Mouse (Mus musculus): Measurements from ENCODE around the gene Acot7. TPM values are rescaled to one million over a fixed set of nuclear protein-coding genes. Genes with fewer than 3 reads are reported as not detected.
"Not testable (repeated sequence)": the region's sequence is repeated elsewhere in the genome, so short reads cannot be mapped to it uniquely, and the experiment has no call there.

Acot7 gene
- total RNA-seq, 2 experiments from 2014 or later: 15.0 to 18.5 TPM

DNA sequence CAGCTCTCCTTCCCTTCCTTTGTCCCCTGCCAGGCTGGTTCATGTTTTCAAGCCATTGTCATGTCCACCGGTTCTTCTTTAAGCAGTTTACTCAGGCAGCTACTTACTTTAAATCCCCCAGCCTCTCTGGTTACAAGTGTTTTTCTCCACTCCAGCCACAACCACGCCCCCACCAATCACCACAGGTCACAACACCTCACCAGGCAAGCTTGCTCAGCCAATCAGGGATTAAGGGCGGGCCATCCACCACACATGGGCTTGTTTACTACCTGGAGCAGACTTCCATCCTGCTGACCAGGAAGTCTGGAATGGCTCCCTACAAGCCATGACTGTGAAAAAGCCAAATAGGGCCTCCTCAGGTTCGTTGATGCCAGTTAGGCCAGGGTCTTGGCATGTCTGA is 52.4 kb downstream of the Acot7 start:
- intact Hi-C loops (cut with DNase I); DNase-seq: not testable (repeated sequence)

DNA sequence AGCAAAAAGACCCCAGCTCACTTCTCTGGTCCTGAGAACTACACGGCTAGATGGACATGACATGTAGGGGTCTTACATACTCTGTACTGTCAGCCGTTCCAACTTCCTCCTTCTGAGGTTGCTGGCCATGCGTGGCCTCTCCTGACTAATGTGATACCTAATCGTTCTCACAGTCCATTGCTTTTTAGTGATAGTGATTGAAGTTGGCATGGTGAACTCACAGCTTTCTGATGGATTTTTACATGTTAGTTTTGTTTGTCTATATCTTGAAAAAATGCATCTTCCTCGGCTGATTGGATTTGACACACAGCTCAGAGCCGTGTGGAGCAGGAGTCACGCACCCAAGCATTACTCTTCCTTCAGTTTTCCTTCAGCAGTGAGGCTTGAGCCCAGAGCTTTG is 53.4 kb downstream of the Acot7 start:
- no peak for DNase-seq
- intact Hi-C loops (cut with DNase I): no loop called here

DNA sequence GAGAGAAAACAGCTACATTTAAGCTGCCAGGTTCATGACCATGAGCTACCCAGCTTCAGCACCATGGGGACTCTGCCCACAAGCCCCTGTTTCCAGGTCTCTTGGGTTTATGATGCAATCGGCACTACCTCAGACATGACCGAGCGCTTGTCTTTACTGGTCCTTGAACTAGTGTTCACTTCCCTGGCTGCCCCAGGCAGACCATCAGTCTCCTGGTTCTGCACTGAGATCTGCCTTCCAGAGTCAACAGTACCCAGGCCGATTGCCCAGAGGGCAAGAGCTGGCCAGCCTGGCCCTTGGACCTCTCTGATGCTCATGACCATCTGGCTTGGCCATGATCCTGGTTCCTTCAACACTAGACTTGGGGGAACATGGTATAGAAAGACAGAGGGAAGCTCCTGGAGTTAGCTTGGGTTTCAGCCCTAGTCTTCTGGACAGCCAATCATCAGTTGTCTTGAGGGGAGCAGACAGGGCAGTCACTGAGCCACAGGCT is 54.5 kb downstream of the Acot7 start:
- intact Hi-C loops (cut with DNase I): no loop called here
- DNase-seq: no peak

DNA sequence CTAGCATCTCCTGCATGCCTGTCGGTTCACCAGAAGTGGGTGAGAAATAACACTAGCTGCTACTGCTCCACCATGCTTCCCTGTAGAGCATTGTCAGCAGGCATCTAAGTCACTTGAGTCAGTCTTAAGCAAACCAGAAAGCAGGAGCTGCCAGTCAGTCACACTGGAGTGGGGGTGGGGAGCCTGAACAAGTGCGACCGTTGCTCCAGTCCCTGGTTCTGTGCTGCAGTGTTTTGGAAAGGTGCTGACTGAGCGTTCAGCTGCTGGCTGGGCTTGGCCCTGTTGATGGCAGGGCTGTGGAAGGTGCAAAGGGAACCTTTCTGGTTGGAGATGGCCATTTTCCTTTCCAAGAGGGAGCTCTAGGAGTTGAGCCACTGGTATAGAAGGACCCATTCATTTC is 62.0 kb downstream of the Acot7 start:
- no peak for DNase-seq
- intact Hi-C loops (cut with DNase I): no loop called here

DNA sequence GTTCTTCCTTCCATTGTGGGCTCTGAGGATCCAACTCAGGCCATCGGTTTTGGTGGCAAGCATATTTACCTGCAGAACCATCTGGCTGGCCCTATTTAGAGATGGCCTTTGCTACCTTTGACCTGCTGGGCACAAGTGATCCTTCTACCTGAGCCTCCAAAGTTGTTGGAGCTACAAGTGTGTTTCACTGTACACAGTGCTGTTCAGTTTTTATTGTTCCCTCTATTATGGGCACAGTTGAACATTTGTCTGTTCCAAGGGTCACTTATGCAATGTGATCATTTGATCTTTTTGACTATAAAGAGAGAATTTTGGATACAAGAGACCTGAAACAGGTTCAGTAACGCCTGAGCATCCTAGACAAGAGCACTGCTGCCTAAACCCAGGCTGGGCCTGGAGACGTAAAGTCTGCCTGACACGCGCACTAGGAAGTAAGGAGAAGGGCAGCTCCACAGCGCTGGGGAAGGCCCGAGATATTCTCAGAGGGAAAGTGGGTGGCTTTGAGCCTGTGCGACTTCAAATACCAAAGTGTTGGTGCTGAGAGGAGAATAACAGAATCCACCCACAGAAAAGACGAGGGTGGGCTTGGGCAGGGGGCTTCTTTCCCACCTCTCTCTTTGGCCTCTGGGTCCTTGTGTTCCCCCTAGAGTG is 65.4 kb downstream of the Acot7 start:
- no peak for DNase-seq
- intact Hi-C loops (cut with DNase I): no loop called here

DNA sequence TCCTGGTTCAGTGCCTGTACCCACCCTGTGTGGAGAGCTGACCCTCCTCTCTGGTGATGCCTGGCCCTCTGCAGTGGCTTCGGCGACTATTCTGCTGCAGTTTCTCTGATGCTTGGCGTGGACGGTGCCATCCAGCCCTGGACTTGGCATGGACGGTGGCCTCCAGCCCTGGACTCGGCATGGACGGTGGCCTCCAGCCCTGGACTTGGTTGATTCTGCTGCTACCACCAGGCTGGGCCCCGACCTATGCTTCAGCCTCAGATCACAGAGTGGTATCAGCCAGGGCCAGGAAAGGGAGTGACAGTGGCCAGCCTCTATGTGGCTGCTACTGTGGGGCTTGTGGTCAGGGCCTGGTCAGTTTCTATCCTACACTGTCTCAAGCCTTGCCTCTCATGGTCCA is 66.0 kb downstream of the Acot7 start:
- no peak for DNase-seq

DNA sequence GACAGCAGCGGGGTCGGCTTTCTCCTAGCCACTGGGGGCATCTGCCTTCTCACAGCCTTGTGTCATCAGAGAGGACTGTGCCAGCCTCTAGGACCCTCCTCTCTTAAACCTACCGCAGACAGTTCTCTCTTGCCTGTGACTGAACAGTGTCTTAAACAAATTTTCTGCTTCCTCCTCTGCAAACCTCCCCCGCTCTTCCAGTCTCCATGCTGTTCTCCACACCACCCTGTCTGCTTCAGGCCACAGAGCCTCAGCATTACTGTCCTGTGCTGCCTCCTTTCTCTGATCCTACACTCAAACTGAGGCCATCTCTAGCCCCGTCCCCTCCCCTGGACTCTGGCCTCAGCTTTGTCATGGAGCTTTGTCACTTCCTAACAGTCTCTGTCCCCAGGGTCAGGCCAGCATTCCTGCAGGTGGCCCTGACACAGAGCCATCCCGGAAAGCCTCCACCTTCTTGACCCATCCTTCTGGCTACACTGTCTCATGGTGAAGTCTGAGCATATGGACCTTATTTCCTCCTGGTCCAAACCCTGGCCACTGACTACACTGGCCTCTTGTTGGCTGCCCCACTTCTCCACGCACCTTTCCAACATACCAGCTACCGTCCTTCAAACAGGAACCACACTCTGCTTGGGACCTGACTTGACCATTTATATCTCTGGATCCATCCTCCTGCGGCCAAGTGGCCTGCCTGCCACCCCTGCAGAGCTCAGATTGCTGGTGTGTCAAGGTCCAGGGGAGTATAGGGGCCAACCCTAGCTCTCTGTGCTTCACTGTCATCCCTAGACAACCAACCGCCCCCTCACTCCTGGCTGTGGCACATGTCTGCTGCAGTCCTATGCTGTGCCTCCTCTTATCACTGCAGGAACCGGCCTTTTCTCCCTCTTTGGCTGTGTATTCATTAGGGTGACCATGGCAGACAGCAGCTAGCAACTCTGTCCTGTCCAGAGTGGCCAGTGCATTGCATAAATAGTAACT is 66.9 kb downstream of the Acot7 start:
- intact Hi-C loops (cut with DNase I): no loop called here
- DNase-seq: no peak

More for the DNA sequence above, 66.0 kb downstream of the Acot7 start:
- intact Hi-C loops (cut with DNase I): no loop called here

DNA sequence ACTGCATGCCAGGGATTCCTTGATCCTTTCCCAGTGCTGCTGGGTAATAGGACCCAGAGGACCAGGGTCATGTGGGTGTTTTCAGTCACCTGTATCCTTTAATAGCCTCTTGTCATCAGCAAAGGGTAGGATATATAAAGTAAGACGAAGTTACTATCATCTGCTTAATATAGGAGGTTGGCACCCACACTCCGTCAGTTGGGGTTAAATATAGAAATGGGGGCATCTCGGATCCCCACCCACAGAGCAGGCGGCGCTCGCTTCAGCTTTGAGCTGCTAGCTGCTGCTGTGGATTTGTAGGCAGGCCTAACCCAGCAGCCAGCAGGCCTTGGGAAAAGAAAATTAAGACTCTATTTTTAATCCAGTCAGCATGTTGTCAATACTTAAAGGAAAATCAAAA is 68.1 kb downstream of the Acot7 start:
- intact Hi-C loops (cut with DNase I): no loop called here
- no peak for DNase-seq

DNA sequence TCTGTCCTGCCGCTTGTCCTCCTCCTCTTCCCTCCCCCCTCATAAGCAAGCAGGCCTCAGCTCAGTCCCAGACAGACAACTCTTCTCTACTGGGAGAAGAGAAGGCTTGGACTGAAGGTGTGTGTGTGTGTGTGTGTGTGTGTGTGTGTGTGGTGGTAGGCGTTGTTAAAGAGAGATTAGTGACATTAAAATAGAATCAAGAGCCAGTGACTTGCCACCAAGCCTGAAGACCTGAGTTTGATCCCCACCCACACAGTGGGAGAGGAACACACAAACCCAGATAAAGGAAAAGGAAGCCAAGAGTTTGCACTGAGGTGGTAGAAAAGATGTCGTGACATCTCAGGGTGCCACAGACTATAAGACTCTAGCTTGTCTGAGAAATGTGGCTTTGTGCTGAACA is 69.3 kb downstream of the Acot7 start:
- DNase-seq: no peak
- intact Hi-C loops (cut with DNase I): no loop called here

DNA sequence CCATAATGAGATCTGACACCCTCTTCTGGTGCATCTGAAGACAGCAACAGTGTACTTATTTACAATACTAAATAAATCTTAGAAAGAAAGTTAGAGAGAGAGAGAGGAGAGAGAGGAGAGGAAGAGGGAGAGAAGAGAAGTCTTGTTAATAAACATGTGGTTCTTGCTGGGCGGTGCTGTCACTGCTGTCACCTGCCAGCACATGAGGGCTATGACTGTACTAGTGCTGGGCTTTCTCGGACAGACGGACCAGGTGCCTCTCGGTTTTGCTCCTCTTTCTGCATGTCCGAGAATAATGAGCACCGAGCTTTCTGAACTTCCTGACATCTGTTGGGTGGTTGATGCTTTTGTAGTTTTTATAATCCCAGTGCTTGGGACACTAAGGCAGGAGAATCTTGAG is 72.7 kb downstream of the Acot7 start:
- no peak for DNase-seq
- intact Hi-C loops (cut with DNase I): no loop called here

DNA sequence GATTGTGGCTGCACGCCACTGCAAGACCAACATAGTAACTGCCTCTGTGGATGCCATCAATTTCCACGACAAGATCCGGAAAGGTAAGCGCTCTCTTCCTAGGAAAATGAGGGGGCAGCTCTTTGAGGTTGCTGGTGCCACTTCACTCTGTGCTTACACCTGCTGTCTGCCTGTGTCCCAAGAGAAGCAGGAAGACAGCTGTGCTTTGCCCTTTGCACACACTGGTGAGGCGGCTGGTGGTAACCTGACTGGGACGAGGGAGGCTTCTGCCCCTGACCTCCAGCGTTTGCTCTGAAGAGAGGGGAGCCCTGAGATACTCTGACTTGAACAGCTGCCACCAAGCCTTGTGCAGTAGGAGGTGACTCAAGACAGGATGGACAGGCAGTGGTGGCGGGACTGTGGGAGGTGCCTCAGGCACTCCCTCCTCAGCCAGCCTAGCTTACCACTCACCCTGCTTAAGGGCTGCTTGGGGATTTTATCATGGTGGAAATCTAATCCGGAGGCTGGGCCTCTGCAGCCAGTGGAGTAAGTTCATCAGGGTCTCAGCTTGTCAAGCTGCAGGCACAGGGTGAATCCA is 75.3 kb downstream of the Acot7 start:
- intact Hi-C loops (cut with DNase I): no loop called here
- DNase-seq: no peak

DNA sequence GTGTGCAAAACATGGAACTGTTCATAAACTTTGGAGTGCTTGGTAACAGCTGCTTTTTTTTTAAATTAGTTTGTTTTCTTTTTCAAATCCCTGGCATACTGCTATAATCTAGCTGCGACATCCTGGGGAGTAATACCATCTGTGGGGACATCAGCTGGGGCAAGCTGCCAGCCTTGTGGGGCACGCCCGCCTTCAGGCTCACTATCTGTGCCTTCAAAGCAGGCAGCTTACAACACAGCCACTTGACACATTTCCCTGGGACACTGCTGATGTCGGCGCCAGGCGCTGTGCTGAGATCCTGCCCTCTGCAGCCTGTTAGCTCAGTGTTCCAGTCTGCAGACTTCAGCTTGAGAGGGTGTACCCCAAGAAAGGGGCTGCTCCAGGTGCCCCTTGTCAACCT is 79.1 kb downstream of the Acot7 start:
- peak; percentile 66 to 69 for DNase-seq
- intact Hi-C loops (cut with DNase I): no loop called here

DNA sequence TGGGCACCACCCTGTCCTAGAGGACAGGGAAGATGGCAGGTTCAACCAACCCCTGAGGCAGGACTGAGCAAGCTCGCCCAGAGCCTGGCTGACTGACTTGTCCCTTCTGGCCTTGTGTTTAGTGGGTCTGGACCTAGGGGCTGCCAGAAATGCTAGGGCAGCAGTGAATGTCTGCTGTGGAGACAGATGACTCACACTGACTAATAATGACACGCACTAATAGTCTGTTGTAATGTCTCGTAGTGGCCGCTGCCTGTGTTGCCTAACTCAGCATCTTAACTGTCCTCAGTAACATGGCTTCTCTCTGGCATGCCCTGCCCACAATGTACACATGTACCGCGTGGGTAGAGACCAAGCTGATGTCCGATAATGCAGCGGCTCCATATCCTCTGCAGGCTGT is 82.5 kb downstream of the Acot7 start:
- DNase-seq: no peak
- intact Hi-C loops (cut with DNase I): no loop called here

DNA sequence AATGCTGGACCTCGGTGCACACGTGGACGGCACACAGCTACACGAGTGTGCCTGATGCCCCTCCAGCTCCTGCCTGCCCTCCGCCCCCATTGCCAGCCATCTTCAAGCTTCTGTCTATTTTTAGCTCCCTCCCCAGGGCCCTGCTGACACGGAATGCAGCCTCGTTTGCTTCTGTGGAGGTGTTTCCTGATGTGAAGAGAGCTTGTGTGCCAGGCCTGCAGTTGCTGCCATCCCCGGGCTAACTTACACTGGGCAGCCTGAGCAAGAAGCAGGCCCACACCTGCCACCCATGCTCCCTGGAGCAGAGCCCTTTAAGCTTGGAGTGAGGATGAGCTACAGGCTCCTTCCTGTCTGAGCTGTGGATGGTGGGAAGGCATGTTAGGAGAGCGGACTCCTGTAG is 84.3 kb downstream of the Acot7 start:
- DNase-seq: no peak
- intact Hi-C loops (cut with DNase I): no loop called here

DNA sequence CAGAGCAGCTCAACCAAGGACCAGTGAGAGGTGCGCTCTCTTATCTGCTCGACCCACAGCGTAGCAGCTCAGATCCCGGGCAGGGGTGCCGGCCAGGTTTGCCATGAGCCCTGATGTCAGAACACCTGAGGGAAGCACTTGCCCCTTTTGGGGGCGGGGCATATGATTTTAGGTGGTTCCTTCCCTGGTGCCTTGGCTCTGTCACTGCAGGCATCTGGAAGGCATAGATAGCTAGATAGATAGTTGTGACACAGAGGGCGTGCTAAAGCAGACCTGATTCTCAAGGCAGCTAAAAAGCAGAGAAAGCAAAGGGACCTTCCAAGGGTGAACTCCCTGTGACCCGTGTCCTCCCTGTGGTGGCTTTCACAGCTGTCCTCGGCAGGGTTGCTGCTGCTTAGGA is 85.2 kb downstream of the Acot7 start:
- no peak for DNase-seq
- intact Hi-C loops (cut with DNase I): no loop called here

DNA sequence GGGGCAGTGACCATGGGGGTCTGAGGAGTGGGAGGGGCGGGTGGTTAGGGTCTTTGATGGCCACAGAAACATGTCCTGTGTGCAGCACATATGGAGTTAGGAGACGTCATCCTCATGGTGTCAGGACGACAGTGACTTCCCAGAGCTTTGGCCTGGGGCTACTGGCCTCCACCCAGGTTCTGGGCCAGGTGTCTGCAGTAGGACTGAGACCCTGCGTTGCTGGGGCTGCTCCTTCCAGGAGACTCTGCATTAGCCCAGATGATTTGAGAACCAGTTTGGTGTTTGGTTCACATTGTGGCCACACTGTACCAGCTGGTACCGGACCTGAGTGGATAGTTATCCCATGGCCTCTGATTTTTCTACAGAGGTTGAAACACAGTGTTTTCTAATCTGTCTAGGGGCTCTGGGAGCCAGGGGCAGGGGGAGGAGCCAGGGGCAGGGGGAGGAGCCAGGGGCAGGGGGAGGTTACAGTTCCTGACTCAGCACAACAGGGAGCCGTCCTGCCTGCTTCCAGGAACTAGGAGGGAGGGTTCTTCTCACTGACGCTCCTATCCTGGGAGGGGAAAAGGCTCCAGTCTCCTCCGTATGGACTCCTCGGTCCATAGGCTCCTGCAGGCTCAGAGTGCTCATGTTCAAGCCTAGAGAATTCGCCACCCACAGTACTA is 85.7 kb downstream of the Acot7 start:
- no peak for DNase-seq
- intact Hi-C loops (cut with DNase I): no loop called here

DNA sequence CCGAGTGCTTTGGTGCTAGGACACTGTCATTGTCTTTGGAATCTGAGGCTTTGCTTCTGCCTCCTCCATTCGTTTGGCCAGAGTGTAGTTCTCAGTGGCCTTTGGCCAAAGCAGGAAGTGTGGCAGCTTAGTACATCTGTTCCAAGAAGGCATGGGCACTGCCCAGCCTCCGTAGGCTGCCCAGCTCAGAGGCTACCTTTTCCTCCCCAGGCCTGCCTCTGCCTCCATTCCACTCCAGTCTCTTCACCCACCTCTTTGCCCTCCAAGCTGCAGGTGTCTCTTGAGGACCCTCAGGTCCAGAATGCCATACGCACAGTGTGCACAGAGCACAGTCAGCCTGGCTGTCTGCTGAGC is 86.2 kb downstream of the Acot7 start:
- no peak for DNase-seq
- intact Hi-C loops (cut with DNase I): no loop called here

DNA sequence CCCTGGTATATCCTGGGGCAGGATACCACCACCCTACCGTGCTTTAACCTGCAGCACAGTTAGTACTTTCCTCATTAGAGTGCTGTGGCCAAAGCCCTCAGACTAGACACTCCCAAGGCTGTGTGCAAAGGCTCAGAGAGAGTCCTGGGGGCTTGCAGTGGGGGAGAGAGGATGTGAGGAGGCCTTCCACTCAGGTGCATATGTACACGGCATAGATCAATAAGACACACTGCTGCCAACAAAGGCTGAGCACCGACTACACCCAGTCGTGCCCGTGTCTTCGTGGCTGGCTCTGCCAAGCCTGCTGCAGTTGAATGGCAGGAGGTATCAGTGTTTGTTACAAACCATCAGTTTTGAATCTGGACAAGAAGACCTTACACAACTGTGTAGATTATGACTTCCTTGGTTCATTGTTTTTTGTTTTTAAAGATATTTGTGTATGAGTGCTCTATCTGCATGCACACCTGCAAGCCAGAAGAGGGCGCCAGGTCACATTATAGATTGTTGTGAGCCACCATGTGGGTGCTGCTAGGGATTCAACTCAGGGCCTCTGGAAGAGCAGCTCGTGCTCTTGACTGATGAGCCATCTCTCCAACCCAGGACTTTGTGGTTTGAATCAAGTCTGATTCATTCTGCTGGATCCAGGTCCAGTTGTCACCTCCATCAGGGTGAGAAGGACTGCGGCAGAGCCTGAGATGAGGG is 87.1 kb downstream of the Acot7 start:
- intact Hi-C loops (cut with DNase I): no loop called here

DNA sequence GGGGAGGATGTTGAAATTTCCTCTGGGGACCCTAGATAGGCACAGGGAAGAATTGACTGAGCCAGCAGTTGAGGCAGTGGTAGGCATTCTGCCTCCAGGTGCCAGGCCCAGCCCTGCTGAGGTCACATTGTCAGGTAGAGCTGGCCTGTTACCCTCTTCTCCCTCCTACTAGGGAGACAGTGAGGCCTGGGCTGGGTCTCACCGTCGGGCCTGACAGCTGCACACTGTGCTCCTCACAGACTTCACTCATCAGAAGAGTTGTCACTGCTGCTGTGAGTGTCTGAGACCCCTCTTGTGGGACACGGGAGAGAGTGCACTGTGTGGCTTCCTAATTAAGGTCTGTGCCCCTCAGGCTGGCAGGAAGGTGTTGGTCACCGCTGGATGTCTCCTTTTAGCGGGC is 87.9 kb downstream of the Acot7 start:
- no peak for DNase-seq
- intact Hi-C loops (cut with DNase I): no loop called here

More for the DNA sequence above, 87.1 kb downstream of the Acot7 start:
- no peak for DNase-seq

DNA sequence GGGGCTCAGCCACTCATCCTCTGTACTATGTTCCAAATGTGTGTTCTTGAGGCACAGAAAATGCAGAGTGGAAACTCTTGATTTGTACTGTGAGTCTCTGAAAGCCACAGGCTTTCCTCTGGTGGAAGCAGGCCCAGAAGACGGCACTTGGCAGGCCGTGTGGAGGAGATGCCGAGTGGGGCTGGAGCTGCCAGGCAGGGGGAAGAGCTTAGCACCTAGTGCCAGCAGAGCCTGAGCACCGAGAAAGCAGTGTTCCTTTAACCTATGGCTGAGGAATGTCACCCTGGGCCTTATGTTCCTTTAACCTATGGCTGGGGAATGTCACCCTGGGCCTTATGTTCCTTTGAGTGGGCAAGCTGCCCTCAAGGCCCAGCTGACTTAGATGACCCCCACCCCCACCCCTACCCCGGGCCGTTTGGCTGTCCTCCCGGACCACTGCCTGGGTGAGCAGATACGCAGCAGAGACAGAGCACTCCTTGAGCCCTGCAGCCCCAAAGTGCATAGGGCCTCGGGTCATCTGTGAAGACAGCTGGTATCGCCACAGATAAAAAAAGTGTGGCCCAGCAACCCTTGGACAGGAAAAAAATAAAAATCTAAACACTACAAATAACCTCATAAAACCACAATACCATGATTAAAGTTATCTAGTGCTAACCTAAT is 88.4 kb downstream of the Acot7 start:
- peak; percentile 67 to 70 for DNase-seq

More for the DNA sequence above, 88.4 kb downstream of the Acot7 start:
- intact Hi-C loops (cut with DNase I): no loop called here

All from gastrocnemius, postnatal 36 days (tissue).